Mouse (Mus musculus) CD4-positive, CD25-positive, alpha-beta regulatory T cell, adult 4 months (primary cell): ENCODE measurements around the gene Nudt9. TPM values are rescaled to one million over a fixed set of nuclear protein-coding genes. Genes with fewer than 3 reads are reported as not detected.
A peak's percentile ranks its signal among the peaks of the same experiment; 100 is the strongest.

ENCODE experiments used
- ATAC-seq: one replicate; pipeline ENCODE4 v1.8.0; 2017
- polyA plus RNA-seq, 2 experiments: library from polyadenylated mRNA; unstranded; fragments of 100-300 nt; shearing (Covaris generic); gene quantifications; one replicate each; pipeline ENCODE4 v1.2.1; 2017

Gene Nudt9
- polyA plus RNA-seq, 2 experiments from 2014 or later: 13.5 to 22.6 TPM

DNA sequence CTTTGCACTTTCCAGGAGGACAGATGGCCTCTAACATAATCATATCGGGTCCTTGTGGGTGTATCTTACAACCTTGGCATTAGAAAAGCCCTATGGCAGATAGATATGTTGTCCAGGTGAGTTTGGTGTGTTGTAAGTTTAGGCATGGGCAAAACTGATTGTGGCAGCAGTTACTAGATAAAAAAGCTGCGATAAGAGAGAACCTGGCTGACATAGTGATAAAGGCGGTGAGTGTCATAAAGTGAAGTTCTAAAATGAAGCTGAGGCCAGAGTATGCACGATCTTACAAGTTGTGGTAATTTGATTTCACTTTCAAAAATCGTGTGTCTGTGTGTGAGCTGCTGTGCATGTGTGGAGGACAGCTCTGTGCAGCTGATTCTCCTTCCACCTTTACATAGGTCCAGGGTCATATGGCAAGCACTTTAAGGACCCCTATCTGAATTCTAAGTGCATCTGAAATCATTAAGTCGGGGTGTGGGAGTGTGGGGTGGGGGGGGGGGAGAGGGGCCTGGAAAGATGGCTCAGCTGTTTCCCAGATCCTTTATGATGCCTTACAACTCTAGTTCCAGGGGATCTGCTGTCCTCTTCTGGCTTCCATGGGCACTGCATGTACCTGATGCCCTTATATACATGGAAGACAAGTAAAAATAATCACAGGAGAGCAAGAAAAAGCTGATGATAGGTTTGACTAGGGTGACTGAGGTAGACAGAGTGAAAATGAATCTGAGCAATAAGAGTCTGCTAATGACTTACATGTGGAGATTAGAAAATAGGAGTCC is 6.8 kb upstream of the Nudt9 start:
- no peak for ATAC-seq

DNA sequence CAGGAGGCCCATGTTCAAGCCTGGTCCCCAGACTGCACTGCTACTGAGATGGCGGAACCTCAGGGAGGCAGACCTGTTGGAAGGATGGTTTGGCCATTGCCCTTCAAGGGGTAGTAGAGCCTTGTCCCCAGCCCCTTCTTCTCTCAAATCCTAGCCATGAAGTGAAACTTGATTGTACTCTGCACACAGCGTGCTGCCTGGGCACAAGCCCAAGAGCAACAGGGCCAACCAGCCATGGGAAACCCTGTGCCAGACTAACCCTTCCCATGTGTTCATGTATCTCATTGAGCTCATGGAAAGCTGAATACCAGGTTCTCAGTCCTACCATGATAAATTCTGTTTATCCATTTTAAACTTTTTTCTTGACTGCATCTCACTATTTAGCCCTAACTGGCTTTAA is 3.2 kb upstream of the Nudt9 start:
- no peak for ATAC-seq

DNA sequence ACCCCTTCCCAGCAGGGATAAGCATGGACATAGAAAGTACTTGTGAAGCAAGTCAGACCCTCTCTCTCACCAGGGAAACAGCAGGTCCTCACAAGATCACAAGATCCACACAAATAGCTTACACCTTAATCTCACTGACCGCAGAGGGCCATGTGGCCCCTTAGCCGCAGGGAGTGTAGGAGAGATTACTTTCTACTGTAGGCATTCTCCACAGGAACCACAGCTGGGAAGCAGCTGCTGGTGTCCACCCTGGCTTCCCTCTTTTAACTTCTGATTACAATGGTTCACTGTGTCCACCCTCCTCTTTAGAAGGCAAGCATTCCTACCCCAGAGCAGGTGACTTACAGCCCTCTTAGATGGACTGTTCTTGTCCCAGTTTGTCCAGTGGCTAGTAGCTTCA is 2.4 kb upstream of the Nudt9 start:
- ATAC-seq: no peak

DNA sequence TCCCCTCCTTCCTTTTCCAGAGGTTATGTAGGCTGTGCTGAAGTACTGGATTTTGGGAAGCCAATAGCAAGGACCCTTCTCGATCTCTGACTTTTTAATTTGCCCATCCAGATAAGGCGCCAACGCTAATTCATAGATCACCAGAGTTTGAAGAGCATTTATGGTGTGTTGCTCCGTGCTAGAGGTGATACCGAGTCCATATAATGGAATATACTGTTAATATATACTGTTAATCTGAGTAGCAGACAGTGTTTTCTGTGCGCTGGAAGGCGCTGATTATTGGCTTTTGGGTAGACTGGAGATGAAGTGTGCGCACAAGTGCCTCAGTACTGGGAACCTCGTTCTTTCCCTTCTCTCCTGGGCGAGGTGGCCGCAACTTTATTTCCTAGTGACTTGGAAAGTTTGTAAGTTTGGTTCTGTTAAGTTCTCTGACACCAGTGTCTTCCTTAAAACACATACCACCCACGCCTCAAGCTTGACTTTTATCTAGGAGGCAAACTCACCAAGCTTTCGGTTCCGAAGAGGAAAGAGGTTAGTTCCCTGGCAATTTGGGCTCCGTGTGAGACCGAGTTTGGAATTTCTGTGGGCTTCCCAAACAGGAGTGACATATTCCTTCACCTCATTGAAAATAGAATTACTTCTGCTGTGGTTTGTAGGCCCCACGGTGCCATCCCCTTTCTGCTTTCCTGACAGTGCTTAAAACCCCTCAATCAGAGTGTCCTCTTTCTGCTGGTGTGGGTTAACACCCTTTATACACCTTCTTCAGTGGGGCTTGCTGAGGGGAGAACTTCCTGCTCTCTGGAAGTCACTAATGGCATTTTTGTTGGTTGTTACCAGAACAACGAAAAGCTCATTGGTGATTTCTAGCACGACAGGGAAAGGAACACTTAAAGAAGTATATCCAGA is 1.3 kb downstream of the Nudt9 start:
- peak; percentile 9 for ATAC-seq

DNA sequence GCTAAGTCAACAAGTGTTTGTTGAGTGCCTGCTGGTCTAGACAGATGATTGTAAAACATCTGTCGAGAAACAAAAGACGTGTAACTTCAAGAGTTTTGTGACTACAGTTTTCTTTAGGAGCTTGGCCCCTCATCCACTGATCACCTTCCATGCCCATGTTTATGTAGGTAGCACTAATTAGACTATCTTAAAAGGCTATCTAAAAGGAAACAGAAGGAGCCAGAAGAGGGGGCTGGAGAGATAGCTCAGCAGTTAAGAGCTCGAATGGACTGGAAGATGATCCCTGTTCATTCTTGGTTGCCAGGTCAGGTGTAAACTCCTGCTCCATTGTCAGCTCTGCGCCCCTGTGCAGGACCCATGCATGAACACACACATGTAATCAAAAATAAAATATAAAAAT is 2.0 kb downstream of the Nudt9 start:
- no peak for ATAC-seq

DNA sequence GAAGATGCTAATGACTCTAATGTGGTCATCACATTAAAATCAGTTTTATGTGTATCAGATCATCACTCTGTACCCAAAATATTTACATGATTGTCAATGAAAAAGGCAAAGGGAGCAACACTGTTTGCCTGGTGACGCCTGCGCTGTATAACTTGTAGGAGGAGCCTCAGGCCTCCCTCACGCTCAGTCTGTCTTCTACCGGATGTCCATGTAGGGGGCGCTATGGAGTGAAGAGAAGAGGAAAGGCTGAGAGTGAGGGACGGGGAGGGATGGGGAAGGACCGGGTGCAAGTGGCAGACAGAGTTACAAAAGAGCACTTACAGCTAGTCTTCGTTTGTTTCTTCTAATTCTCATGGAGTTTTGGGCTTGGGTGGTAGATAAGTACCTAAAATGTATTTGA is 6.8 kb downstream of the Nudt9 start:
- peak; percentile 74 for ATAC-seq

DNA sequence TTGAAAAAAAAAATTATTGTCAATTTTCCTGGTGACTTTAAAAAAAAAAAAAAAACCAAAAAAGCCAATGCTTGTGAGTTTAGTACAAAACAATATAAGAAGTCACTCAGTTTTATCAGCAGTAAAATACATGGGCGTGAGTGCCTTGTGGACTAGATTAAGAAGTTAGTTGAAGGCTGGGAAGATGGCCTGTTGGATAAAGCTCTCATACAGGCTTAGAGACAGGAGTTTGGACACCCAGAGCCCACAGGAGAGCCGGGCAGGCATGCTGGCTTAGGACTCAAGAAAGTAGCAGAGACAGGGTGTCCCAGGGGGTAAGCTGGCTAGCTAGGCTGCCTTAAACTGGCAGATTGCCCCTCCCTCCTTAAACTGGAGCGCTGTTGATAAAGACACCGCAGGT is 8.8 kb downstream of the Nudt9 start:
- no peak for ATAC-seq

DNA sequence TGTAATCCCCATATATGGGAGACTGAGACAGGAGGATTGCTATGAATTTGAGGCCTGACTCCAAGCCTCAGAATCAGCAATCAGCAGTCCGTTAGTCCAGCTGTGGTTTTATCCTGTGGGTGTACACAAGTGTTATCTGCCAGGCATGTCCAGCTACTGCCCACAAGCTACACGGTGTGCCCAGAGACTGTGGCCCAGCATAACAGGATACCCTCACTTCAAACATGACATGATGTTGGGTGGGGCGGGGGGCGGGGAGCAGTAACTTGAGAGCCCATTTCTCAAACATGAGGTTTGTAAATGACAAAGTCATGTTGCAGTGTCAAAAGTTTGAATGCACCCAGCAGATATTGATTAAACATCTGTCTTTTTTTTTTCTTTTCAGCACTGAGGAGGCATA is 9.7 kb downstream of the Nudt9 start:
- ATAC-seq: no peak

DNA sequence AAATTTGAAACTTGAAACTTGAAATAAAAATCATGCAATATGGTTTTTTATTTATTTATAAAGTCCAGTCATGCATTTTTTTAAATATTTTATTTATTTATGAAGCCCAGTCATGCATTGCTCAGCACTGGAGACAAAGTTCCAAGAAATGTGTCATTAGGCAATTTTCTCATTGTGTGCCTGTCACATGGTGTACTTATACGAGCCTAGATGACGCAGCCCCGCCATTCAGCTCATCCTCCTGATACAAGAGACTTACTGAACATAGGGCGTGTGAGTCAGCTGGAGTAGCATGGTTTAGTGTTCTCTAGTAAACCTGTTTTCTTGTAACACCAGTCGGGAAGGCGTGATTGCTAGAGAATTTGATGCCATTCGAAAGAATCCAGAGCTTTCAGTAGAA is 10.2 kb downstream of the Nudt9 start:
- ATAC-seq: no peak

DNA sequence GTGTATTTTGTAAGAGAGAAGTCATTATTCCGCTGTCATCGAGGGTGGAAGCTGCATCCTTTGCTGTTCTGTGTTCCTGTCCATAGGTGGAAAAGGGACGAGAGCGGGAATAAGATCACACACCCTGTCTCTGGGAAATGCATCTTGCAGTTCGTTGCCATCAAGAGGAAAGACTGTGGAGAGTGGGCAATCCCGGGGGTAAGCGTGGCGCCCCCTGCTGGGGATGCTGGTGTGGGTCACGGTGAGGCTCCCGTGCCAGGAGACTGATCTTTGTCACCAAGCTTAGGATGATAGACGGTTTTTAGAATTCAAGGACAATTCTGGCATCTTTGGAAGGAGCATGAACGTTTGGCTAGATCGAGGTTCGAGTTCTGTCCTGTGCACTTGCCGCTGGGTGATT is 11.9 kb downstream of the Nudt9 start:
- ATAC-seq: peak; percentile 62

DNA sequence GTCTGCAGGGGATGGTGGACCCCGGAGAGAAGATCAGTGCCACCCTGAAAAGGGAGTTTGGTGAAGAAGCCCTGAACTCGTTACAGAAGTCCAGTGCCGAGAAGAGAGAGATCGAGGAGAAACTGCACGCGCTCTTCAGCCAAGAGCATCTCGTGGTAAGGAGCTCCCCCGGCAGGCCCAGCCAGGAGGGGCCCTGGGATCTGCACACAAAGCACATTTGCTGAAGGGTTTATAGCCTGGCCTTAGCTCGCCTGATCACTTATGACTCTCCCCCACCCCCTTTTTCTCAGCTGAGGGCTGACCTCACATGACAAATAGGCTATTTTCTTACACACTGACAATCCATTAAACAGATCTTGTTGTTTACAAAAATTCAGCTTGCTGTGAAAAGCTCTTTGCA is 13.5 kb downstream of the Nudt9 start:
- no peak for ATAC-seq

DNA sequence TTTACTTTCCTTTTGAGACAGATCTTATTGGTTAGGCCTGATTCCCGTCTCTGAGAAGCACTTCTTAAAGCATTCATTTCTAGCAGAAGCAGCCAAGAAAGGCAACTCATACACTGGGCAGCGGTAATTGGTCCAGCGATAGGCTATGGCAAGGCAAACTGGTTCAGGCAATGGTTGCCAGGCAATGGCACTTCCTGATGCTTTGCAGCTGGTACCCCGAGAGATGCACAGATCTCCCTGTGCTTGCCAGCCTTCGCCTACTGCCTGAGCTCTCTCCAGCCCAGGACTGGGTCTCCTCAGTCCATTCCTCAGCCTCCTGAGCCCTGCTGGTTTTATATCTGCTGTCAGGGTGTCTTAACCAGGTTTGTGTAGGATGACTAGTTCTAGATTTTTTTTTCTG is 14.3 kb downstream of the Nudt9 start:
- ATAC-seq: no peak

DNA sequence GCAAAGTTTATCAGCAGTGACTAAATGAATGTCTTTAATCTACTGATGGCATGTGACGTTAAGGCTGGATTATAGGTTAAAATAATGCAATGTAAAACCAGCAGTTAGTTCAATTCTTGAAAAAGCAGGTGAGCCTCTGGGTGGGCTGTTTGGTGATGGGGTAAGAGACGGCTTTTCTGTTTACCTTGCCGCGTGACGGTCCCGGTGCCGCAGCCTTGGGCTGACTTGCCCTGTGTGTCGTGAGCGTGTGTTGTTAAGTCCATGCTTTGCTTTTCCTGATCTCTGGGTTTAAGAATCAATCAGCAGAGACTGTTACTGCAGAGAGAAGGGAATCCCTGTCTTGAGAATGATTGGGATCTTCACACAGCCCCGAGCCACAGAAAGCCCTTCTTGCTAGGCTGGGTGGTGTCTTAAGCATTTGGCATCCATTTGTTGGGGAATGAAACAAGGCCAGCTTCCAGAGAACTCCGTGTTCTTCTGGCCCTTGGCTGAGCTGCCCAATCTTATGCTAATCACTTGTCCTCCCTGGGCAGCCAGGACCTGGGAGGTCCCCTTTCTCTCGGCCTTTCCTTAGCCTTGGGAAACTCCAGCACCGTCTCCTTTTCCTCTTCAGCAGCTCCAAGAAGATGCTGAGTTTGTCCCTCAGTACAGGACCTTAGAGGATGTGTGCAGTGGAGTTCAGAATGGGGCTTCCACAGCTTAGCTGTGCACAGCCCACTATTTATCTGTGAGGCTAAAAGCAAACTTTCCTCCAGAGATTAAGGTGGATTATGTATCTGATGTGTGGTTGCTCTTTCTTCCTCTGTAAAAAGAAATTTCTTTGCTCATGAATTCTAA is 16.0 kb downstream of the Nudt9 start:
- ATAC-seq: no peak

DNA sequence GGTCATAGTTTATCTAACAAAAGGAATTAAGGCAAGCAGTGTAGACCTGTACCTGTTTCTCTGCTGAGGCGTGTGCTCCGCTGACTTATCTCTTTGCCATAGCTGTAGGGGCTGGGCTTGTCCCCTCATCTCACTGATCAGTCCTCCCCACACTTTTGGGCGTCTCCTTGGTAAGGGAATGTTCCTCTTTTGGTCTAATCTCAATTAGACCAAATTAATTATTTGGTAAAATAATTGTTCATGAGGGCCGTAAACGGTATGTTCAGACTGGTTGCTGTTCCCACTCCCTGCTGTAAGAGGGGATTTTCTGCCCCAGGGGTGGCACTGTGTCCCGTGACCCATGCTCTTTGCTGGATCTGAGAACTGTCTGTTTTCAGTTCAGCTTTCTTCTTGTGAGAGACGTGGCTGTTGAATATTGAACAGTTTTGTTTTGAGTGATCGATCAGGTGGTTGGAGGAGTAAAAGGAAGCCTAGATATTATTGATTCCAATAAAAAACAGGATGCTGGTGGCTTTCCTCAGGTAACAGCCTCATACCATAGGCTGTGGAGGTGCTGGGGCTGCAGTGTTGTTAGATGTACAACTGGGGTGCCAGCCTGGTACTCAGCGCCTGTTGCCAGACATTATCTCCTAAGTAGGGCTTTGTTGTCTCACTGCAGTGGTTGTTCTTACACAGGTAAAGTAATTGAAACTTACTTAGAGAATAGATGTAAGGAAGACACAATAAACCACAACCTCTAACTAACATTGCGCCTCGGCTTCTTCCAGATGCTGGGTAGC is 16.9 kb downstream of the Nudt9 start:
- ATAC-seq: no peak

DNA sequence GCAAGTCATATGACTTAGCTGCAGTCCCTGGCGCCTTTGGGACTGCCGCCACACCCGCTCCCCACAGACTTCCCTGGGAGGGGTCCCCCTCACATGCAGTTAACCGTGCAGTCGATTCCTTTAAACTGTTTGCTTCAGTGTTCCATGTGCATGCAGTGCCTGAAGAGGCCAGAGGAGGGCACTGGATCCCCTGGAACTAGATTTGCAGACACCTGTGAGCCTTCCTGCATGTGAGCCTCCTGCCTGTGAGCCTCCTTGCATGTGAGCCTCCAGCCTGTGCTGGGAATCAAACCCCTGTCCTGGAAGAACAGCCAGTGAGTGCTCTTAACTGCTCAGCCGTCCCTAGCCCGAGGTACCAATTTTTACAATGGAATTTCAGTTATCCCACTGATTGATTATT is 22.6 kb downstream of the Nudt9 start:
- ATAC-seq: peak; percentile 45

DNA sequence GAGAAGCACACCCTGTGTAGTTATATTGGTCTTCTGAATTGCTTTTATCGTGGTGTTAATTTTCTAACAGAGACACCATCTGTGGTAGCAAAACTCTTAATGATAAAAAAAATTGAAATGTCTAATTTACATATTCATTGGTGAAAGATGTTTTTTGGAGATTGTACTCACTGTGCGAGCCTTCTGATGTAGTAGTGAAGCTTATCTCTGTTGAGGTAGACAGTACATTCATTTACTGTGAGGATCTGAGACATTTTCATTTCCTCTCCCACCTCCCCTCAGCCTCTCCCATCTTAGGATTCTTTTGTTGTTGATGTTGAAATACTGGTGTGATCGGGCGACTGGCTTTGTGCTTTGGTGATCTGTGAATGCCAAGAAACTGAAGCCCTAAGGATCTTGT is 24.9 kb downstream of the Nudt9 start:
- ATAC-seq: no peak

DNA sequence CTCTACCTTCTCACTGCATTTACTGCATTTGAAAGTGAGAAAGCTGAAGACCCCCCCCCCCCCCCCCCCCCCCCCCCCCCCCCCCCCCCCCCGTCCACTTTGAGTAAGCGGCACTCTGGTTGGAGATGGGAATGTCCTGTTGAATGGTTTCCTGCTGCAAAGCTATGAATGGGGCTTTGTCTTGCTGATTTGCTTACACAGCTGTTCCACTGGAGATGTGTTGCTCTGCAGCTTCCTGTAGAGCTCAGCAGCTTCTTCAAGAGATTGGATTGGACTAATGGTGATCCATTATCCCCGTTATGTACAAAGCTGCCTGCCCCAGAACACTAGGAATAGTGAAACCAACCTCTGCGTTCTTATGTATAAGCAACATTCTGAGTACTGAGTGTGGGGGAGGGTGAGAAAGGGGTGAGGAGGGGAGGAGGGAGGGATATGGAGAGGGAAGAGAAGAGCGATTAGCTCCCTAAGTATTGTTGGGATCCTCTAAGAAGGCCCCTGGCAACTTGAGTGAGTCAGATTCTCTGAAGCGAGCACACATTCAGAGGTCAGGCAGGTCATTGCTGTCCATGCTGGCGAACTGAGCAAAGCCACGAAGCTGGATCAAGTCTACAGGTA is 26.3 kb downstream of the Nudt9 start:
- no peak for ATAC-seq

DNA sequence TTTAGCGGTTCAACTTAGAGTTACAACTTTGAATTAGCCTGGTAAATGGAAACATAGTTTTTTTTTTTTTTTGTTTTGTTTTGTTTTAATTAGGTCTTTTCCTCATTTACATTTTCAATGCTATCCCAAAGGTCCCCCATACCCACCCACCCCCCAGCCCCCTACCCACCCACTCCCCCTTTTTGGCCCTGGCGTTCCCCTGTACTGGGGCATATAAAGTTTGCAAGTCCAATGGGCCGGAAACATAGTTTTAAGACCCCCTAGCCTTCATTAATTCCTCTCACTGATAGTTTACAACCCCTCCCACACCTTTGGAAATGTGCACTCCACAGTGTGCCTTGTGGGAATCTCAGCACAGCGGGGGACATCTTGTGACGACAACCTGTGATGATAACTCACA is 27.5 kb downstream of the Nudt9 start:
- no peak for ATAC-seq

DNA sequence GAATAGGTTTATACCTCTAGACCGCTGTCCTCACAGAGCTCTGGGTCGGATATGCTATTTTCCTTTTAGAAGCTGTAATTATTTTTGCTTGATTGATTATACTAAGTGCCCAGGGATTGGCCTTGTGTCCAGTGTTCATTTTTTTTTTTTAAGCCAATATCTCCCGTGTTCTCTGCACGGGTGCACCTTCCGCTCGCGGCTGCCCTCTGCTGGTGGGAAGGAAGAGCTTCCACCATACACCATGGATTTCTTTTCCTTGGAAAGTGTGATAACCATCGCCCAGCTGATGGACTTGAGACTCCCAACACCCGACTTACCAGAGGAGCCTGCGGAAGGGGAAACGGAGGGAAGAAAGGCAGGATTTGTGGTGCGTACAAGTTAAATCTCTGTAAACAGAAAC is 28.3 kb downstream of the Nudt9 start:
- peak; percentile 61 for ATAC-seq

DNA sequence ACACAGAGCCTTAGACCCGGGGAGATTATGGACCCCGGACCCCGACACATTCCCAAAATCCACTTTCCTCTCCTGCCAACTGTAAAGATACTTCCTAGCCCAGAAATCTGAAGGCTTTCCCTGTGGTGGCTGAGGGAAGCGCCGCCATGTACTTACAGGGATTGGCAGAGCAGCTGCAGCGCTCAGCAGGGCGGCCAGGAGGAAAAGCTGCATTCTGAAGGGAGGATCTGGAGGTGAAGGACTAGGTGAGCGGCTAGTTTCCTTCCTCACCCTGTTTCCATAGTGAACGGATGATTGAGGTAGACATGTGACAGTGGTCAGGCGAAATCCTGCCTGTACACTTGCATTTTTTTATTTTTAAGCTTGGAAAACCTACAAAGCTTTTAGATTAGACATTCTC is 30.3 kb downstream of the Nudt9 start:
- no peak for ATAC-seq

DNA sequence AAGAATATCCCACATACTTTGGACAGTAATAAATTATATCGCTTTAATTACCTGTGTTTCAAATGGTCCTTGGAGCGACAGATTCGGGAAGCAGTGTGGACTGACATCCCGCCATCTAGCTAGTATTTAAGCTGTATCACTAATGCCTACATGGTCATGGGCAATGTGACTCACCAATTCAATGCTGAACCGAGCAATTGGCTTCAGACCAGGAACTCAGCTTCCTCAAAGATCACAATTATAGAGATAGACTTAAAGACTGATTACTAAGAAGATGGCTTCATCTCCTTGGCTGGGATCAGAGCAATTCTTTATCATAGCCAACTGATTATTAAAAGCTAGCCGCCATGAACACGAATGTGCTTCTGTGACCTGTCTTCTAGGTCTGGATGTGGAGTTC is 31.4 kb downstream of the Nudt9 start, which contains the start of gene Gm17660:
Gene Gm17660, minus strand, starts transcription at position 101 of the 400 bp plus-strand sequence.
- no peak for ATAC-seq

DNA sequence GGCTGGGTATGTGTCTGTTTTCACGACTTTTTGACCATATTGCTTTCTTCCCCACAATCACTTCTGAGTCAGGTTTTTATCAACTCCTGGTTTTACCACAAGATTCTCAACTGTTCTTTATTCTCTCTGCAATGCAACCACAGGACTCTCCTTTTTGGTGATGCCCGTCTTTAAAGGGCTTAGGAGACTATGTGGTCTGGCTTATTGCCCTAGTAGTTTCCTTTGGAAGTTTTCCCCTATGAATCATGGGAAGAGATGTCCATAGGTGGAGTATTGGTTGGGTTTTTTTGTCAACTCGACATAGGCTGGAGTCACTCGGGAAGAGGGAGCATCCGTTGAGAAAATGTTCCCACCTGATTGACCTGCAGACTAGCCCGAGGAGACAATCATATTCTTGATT is 34.6 kb downstream of the Nudt9 start:
- ATAC-seq: no peak
